Mouse (Mus musculus): Measurements from ENCODE around the gene Srpk2.

DNA sequence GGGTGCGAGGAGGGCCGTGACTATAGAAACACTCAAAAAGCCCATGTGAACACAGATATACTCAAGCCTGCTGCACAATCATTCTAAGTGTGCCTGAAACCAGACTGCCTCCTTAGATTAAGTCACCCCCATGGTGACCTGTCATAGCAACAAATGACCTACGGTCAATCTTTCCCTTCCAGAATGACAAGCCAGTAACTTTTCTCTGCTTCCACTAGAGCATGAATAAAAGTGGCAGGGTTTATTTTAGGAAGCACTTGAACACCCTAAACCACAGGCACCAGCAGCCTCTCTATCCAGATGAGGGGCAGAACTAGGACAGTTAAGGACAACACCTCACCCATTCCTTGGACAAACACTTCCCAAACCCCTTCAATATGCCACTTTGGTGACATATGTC is 164.7 kb downstream of the Srpk2 start:
- TF ChIP-seq CTCF (IDR thresholded peaks at IDR 0.05; ENCODE audit: low read depth, low read length) (no peak), POLR2A (IDR thresholded peaks at IDR 0.05; ENCODE audit: insufficient read depth, low read length) (no peak), EP300 (IDR thresholded peaks at IDR 0.05; ENCODE audit: insufficient read depth, low read depth, low read length) (no peak)

All from ES-Bruce4 (cell line).